Mouse (Mus musculus) limb, embryonic 15.5 days (tissue): ENCODE measurements around the gene Myo7a. TPM values are rescaled to one million over a fixed set of nuclear protein-coding genes. Genes with fewer than 3 reads are reported as not detected.
A peak's percentile ranks its signal among the peaks of the same experiment; 100 is the strongest.

Experiments
- ATAC-seq: fragments of 200-750 bp; cut with Nextera tagmentation; 2 replicates; pipeline ENCODE4 v1.8.0; 2017; ENCODE audit warnings: low read depth, moderate TSS enrichment; ENCODE audit not compliant: insufficient number of reproducible peaks, low FRiP score, low TSS enrichment
- H3K27ac ChIP-seq: fragments of 300-500 bp; sonication (generic); 2 replicates; pipeline ENCODE4 v1.5.1; 2015; ENCODE audit warnings: moderate library complexity, mild to moderate bottlenecking, inconsistent platforms
- H3K27me3 ChIP-seq: fragments of 300-500 bp; sonication (generic); 2 replicates; pipeline ENCODE4 v1.6.1; 2015; ENCODE audit warnings: inconsistent platforms
- H3K36me3 ChIP-seq: fragments of 300-500 bp; sonication (generic); 2 replicates; pipeline ENCODE4 v1.6.1; 2015; ENCODE audit warnings: inconsistent platforms
- H3K4me1 ChIP-seq: fragments of 300-500 bp; sonication (generic); 2 replicates; pipeline ENCODE4 v1.6.1; 2015; ENCODE audit warnings: inconsistent platforms
- H3K4me2 ChIP-seq: fragments of 300-500 bp; sonication (generic); 2 replicates; pipeline ENCODE4 v1.6.1; 2015; ENCODE audit warnings: mild to moderate bottlenecking, inconsistent platforms
- H3K4me3 ChIP-seq: fragments of 300-500 bp; sonication (generic); 2 replicates; pipeline ENCODE4 v1.5.1; 2015; ENCODE audit warnings: mild to moderate bottlenecking, inconsistent platforms
- H3K9ac ChIP-seq: fragments of 300-500 bp; sonication (generic); 2 replicates; pipeline ENCODE4 v1.6.1; 2015; ENCODE audit warnings: inconsistent platforms
- H3K9me3 ChIP-seq: fragments of 300-500 bp; sonication (generic); 2 replicates; pipeline ENCODE4 v1.6.1; 2016; ENCODE audit warnings: inconsistent platforms
- WGBS: fragments of 180-500 bp; shearing (Covaris S2); methylation state at CpG from one replicate; pipeline ENCODE4 v1.1.7; 2015; 5-methylcytosine and 5-hydroxymethylcytosine counted together
- polyA plus RNA-seq: library from polyadenylated mRNA; unstranded; fragments of >200 nt; fragmentation: Nextera tagmentation; extraction: Ambion mirVana; gene quantifications from 2 replicates; pipeline ENCODE4 v1.2.1, GENCODE M21; 2015

The Myo7a gene
- 8.0 and 8.1 TPM in 2 replicates for polyA plus RNA-seq

GRCm38 (mm10) chr7:98119179-98119960 is at the start of gene Myo7a:
TSS of gene Myo7a (minus strand) at chr7:98119524.
- H3K9ac ChIP-seq: 0 out of 2 replicates have a peak within 1 kb of the TSS, but pooled peaks have one; percentile 21

GRCm38 (mm10) chr7:98164999-98165528 is 45.7 kb upstream of the Myo7a start:
- Histone ChIP-seq H3K27me3 (no peaks in the 10 kb centered on the region), H3K4me3 (no peak overlapping the region), H3K9ac (no peak overlapping the region), H3K36me3 (no peaks in the 10 kb centered on the region), H3K27ac (peak overlapping the region; percentile 65), H3K4me1 (peaks cover 35% of the 10 kb centered on the region), H3K9me3 (no peaks in the 10 kb centered on the region), H3K4me2 (no peak overlapping the region)
- ATAC-seq: peak; percentile 45; the same call in 1 of the 2 replicates
- WGBS: 41% methylated on average over 10 of the region's 10 CpGs

More at GRCm38 (mm10) chr7:98119179-98119960, at the start of gene Myo7a:
- no peak for ATAC-seq
- H3K9me3 ChIP-seq: no peaks in the 10 kb centered on the region
- H3K27me3 ChIP-seq: no peaks in the 10 kb centered on the region
- H3K4me2 ChIP-seq: peak within 1 kb of the TSS; percentile 49
- H3K27ac ChIP-seq: no peak within 1 kb of the TSS
- H3K4me1 ChIP-seq: peaks cover 14% of the 10 kb centered on the region
- peak within 1 kb of the TSS; percentile 25 for H3K4me3 ChIP-seq
- H3K36me3 ChIP-seq: no peaks in the 10 kb centered on the region
- WGBS: 31% methylated on average over 9 of the region's 9 CpGs

GRCm38 (mm10) chr7:98164382-98164998 is 45.2 kb upstream of the Myo7a start:
- no peak for ATAC-seq
- peaks cover 40% of the 10 kb centered on the region for H3K4me1 ChIP-seq
- peak overlapping the region; percentile 65 for H3K27ac ChIP-seq
- H3K36me3 ChIP-seq: no peaks in the 10 kb centered on the region
- H3K4me3 ChIP-seq: no peak overlapping the region
- H3K27me3 ChIP-seq: no peaks in the 10 kb centered on the region
- H3K9me3 ChIP-seq: no peaks in the 10 kb centered on the region
- H3K9ac ChIP-seq: no peak overlapping the region
- WGBS: 67% methylated on average over 9 of the region's 9 CpGs
- H3K4me2 ChIP-seq: no peak overlapping the region

- Histone ChIP-seq H3K9me3 (no peaks in the 10 kb centered on the region), H3K4me3 (no peak overlapping the region), H3K36me3 (no peaks in the 10 kb centered on the region), H3K27ac (no peak overlapping the region), H3K9ac (no peak overlapping the region), H3K27me3 (no peaks in the 10 kb centered on the region), H3K4me2 (no peak overlapping the region), H3K4me1 (peaks cover 46% of the 10 kb centered on the region)
- WGBS: 43% methylated on average over 3 of the region's 3 CpGs
- no peak for ATAC-seq
These were observed 44.4 kb upstream of the Myo7a start for GRCm38 (mm10) chr7:98163700-98164099.

GRCm38 (mm10) chr7:98162239-98162638 is 42.9 kb upstream of the Myo7a start:
- Histone ChIP-seq H3K27ac (no peak overlapping the region), H3K9ac (no peak overlapping the region), H3K9me3 (no peaks in the 10 kb centered on the region), H3K4me2 (no peak overlapping the region), H3K27me3 (no peaks in the 10 kb centered on the region), H3K36me3 (no peaks in the 10 kb centered on the region), H3K4me3 (no peak overlapping the region), H3K4me1 (peaks cover 55% of the 10 kb centered on the region)
- WGBS: 74% methylated on average over 6 of the region's 6 CpGs
- ATAC-seq: no peak

- ATAC-seq: no peak
- no peak overlapping the region for H3K27ac ChIP-seq
These were observed 40.9 kb upstream of the Myo7a start for GRCm38 (mm10) chr7:98160041-98160740.

GRCm38 (mm10) chr7:98158481-98158880 is 39.2 kb upstream of the Myo7a start:
- H3K27ac ChIP-seq: peak overlapping the region; percentile 44; the same call in 1 of the 2 replicates

More at GRCm38 (mm10) chr7:98160041-98160740, 40.9 kb upstream of the Myo7a start:
- Histone ChIP-seq H3K4me3 (no peak overlapping the region), H3K9me3 (no peaks in the 10 kb centered on the region), H3K4me1 (peaks cover 60% of the 10 kb centered on the region), H3K9ac (no peak overlapping the region), H3K27me3 (no peaks in the 10 kb centered on the region), H3K36me3 (no peaks in the 10 kb centered on the region), H3K4me2 (no peak overlapping the region)
- 43% methylated on average over 8 of the region's 8 CpGs for WGBS

GRCm38 (mm10) chr7:98157636-98158332 is 38.5 kb upstream of the Myo7a start:
- Histone ChIP-seq H3K27me3 (no peaks in the 10 kb centered on the region), H3K27ac (no peak overlapping the region), H3K9me3 (no peaks in the 10 kb centered on the region), H3K4me3 (no peak overlapping the region), H3K4me2 (peak overlapping the region; percentile 1; the same call in 1 of the 2 replicates), H3K9ac (no peak overlapping the region), H3K36me3 (no peaks in the 10 kb centered on the region), H3K4me1 (peaks cover 60% of the 10 kb centered on the region)
- WGBS: 58% methylated on average over 5 of the region's 5 CpGs
- ATAC-seq: no peak

More at GRCm38 (mm10) chr7:98158481-98158880, 39.2 kb upstream of the Myo7a start:
- Histone ChIP-seq H3K9me3 (no peaks in the 10 kb centered on the region), H3K9ac (no peak overlapping the region), H3K4me1 (peaks cover 56% of the 10 kb centered on the region), H3K4me3 (no peak overlapping the region), H3K4me2 (peak overlapping the region; percentile 2; the same call in 1 of the 2 replicates), H3K27me3 (no peaks in the 10 kb centered on the region), H3K36me3 (no peaks in the 10 kb centered on the region)
- WGBS: 38% methylated on average over 8 of the region's 8 CpGs
- ATAC-seq: no peak

GRCm38 (mm10) chr7:98156280-98156665 is 36.9 kb upstream of the Myo7a start:
- Histone ChIP-seq H3K4me1 (peaks cover 64% of the 10 kb centered on the region), H3K9me3 (no peaks in the 10 kb centered on the region), H3K36me3 (no peaks in the 10 kb centered on the region), H3K4me2 (no peak overlapping the region), H3K27me3 (no peaks in the 10 kb centered on the region), H3K27ac (no peak overlapping the region), H3K4me3 (no peak overlapping the region), H3K9ac (no peak overlapping the region)
- no peak for ATAC-seq
- WGBS: 55% methylated on average over 3 of the region's 3 CpGs

- H3K27ac ChIP-seq: no peak overlapping the region
- no peak overlapping the region for H3K4me3 ChIP-seq
- H3K36me3 ChIP-seq: no peaks in the 10 kb centered on the region
- no peak overlapping the region for H3K4me2 ChIP-seq
- ATAC-seq: no peak
- H3K4me1 ChIP-seq: peaks cover 58% of the 10 kb centered on the region
- H3K9ac ChIP-seq: no peak overlapping the region
- no peaks in the 10 kb centered on the region for H3K27me3 ChIP-seq
- 29% methylated on average over 7 of the region's 8 CpGs for whole genome bisulfite sequencing
- H3K9me3 ChIP-seq: no peaks in the 10 kb centered on the region
These were observed 36.4 kb upstream of the Myo7a start for GRCm38 (mm10) chr7:98155546-98156279.

GRCm38 (mm10) chr7:98153892-98154291 is 34.6 kb upstream of the Myo7a start:
- Histone ChIP-seq H3K4me2 (no peak overlapping the region), H3K9ac (no peak overlapping the region), H3K27me3 (no peaks in the 10 kb centered on the region), H3K9me3 (no peaks in the 10 kb centered on the region), H3K36me3 (no peaks in the 10 kb centered on the region), H3K4me1 (peaks cover 52% of the 10 kb centered on the region), H3K27ac (no peak overlapping the region), H3K4me3 (no peak overlapping the region)
- WGBS: 69% methylated on average over 5 of the region's 5 CpGs
- ATAC-seq: no peak
